In genomic region chr4:155568170-155568569, GRCm38 (mm10) we compare ENCODE assay signal across 10 mouse cellular contexts. TPM values are rescaled to one million over a fixed set of nuclear protein-coding genes. Genes with fewer than 3 reads are reported as not detected.
DNase-seq lines count a peak whose midpoint lies in the region; ATAC-seq lines count a peak whose summit lies in the region.
"Had no signal": no experiment of that assay in that cellular context is flagged by ENCODE, and none has a peak within 500 bp of the region (broad histone marks: within the 10 kb centered on the region; RNA-seq: fewer than 3 reads in every experiment).

No protein-coding gene starts in this region.

- 16% methylated on average over 2 of the region's 2 CpGs for WGBS in liver, embryonic 11.5 days

- DNase-seq in cerebellum, adult 8-10 months = peak; percentile 45
- DNase-seq in cerebellum, postnatal 4 days (ENCODE audit: low spot score in 2 of 2) = no peak
- DNase-seq in liver, embryonic 11.5 days (ENCODE audit: low spot score) = no peak
- no peak for DNase-seq in liver
- peak; percentile 57 to 62 for DNase-seq in cerebellum, postnatal 14 days
- no peak for DNase-seq in right cerebral cortex, adult 18-20 months
- no peak for DNase-seq in frontal cortex, postnatal 25 days (ENCODE audit: low spot score in 2 of 2)
- DNase-seq: gastrocnemius, postnatal 10 days had no signal

- no peak overlapping the region for H3K4me3 ChIP-seq in liver, embryonic 11.5 days (ENCODE audit: low read depth, low read length)
- H3K4me3 ChIP-seq: liver, embryonic 15.5 days had no signal

- H3K9me3 ChIP-seq in liver, embryonic 11.5 days (ENCODE audit: control insufficient read depth, low read length) = no peaks in the 10 kb centered on the region
- H3K9me3 ChIP-seq: liver, embryonic 15.5 days had no signal

- 0 out of 2 replicates have a peak, but pooled peaks cover 2% of the 10 kb centered on the region for H3K36me3 ChIP-seq in liver, embryonic 11.5 days (ENCODE audit: control insufficient read depth, insufficient read depth, low read length)
- H3K36me3 ChIP-seq: liver, embryonic 15.5 days had no signal

- no peak overlapping the region; the same call in 1 of the 2 replicates for H3K4me2 ChIP-seq in liver, embryonic 11.5 days

- peaks cover 26% of the 10 kb centered on the region for H3K4me1 ChIP-seq in liver, embryonic 11.5 days (replicated peaks; ENCODE audit: control insufficient read depth, insufficient read depth, low read length)

- ATAC-seq in liver, embryonic 11.5 days (replicated peaks; ENCODE audit: low FRiP score) = no peak
- peak; percentile 49 for ATAC-seq in neutrophil, adult 5-6 weeks (ENCODE audit: extremely low read depth, insufficient number of reproducible peaks, low FRiP score, poor library complexity, severe bottlenecking)

- peak overlapping the region; percentile 59; the same call in 1 of the 2 replicates for H3K27ac ChIP-seq in liver, embryonic 11.5 days (ENCODE audit: low read depth, low read length)

- H3K9ac ChIP-seq in liver, embryonic 11.5 days (ENCODE audit: low read depth, low read length) = no peak overlapping the region
- H3K9ac ChIP-seq: liver, embryonic 15.5 days had no signal

- no peaks in the 10 kb centered on the region for H3K27me3 ChIP-seq in liver, embryonic 11.5 days (replicated peaks; ENCODE audit: control insufficient read depth, insufficient read depth, low read length)
- H3K27me3 ChIP-seq: liver, embryonic 15.5 days had no signal

RNA-seq across cellular contexts. Expression of gene Nadk, which starts 6.0 kb away (rescaled TPM):
- 117 and 128 TPM in 2 replicates for polyA plus RNA-seq in liver, embryonic 11.5 days (2014; fragmentation: Nextera tagmentation; extraction: Ambion mirVana)
- total RNA-seq in neutrophil, adult 5-6 weeks (2017) = 281 and 295 TPM in 2 replicates

RNA-seq across cellular contexts. Expression of gene Slc35e2, which starts 33.0 kb away (rescaled TPM):
- 13.4 and 14.5 TPM in 2 replicates for polyA plus RNA-seq in liver, embryonic 11.5 days (2014; fragmentation: Nextera tagmentation; extraction: Ambion mirVana)
- 10.0 and 11.3 TPM in 2 replicates for total RNA-seq in neutrophil, adult 5-6 weeks (2017)

RNA-seq across cellular contexts. Expression of gene Cdk11b, which starts 56.5 kb away (rescaled TPM):
- polyA plus RNA-seq in liver, embryonic 11.5 days (2014; fragmentation: Nextera tagmentation; extraction: Ambion mirVana) = 57.9 and 64.9 TPM in 2 replicates
- total RNA-seq in neutrophil, adult 5-6 weeks (2017) = 135 and 137 TPM in 2 replicates

Comparison
In these comparisons a context has a peak if more than half of its experiments do, and no peak if none do; other contexts are left out.
1. DNase-seq: peak in cerebellum, adult 8-10 months (single experiment) and cerebellum, postnatal 14 days (2 of 2); none in cerebellum, postnatal 4 days (0 of 2), liver, embryonic 11.5 days (single experiment), liver (single experiment), right cerebral cortex, adult 18-20 months (single experiment) and frontal cortex, postnatal 25 days (0 of 2).